Mouse (Mus musculus): ENCODE data around the gene A630001G21Rik.
"Not testable (repeated sequence)": the region's sequence is repeated elsewhere in the genome, so short reads cannot be mapped to it uniquely, and the experiment has no call there.

Gene A630001G21Rik

GRCm38 (mm10) chr1:85778436-85778835 lies at the start of gene A630001G21Rik:
A630001G21Rik (minus strand) TSS chr1:85778643.
- no peak for DNase-seq (ENCODE audit: inconsistent age in 2 of 2, low spot score in 1 of 2)

GRCm38 (mm10) chr1:85827166-85827565 lies 48.7 kb upstream of the A630001G21Rik start:
- no peak for DNase-seq (ENCODE audit: inconsistent age in 2 of 2, low spot score in 1 of 2)

- no peak for DNase-seq (ENCODE audit: inconsistent age in 2 of 2, low spot score in 1 of 2)
These were observed 46.5 kb upstream of the A630001G21Rik start for GRCm38 (mm10) chr1:85824905-85825304.

GRCm38 (mm10) chr1:85822239-85822638 lies 43.8 kb upstream of the A630001G21Rik start:
- no peak for DNase-seq (ENCODE audit: inconsistent age in 2 of 2, low spot score in 1 of 2)

- no peak for DNase-seq (ENCODE audit: inconsistent age in 2 of 2, low spot score in 1 of 2)
These were observed 41.3 kb upstream of the A630001G21Rik start for GRCm38 (mm10) chr1:85819695-85820094.

- DNase-seq (ENCODE audit: inconsistent age in 2 of 2, low spot score in 1 of 2): no peak
These were observed 39.7 kb upstream of the A630001G21Rik start for GRCm38 (mm10) chr1:85818121-85818520.

- DNase-seq (ENCODE audit: inconsistent age in 2 of 2, low spot score in 1 of 2): not testable (repeated sequence)
These were observed 35.8 kb upstream of the A630001G21Rik start for GRCm38 (mm10) chr1:85814213-85814612.

GRCm38 (mm10) chr1:85810787-85811186 lies 32.3 kb upstream of the A630001G21Rik start:
- no peak for DNase-seq (ENCODE audit: inconsistent age in 2 of 2, low spot score in 1 of 2)

- peak in 1 of 2 experiments; percentile 67 for DNase-seq (ENCODE audit: inconsistent age in 2 of 2, low spot score in 1 of 2)
These were observed 31.9 kb upstream of the A630001G21Rik start for GRCm38 (mm10) chr1:85810343-85810742.

GRCm38 (mm10) chr1:85809256-85809655 lies 30.8 kb upstream of the A630001G21Rik start:
- DNase-seq (ENCODE audit: inconsistent age in 2 of 2, low spot score in 1 of 2): no peak

- no peak for DNase-seq (ENCODE audit: inconsistent age in 2 of 2, low spot score in 1 of 2)
These were observed 26.1 kb upstream of the A630001G21Rik start for GRCm38 (mm10) chr1:85804551-85804950.

- no peak for DNase-seq (ENCODE audit: inconsistent age in 2 of 2, low spot score in 1 of 2)
These were observed 24.1 kb upstream of the A630001G21Rik start for GRCm38 (mm10) chr1:85802517-85802916.

GRCm38 (mm10) chr1:85799776-85800175 lies 21.3 kb upstream of the A630001G21Rik start:
- no peak for DNase-seq (ENCODE audit: inconsistent age in 2 of 2, low spot score in 1 of 2)

- DNase-seq (ENCODE audit: inconsistent age in 2 of 2, low spot score in 1 of 2): no peak
These were observed 16.8 kb upstream of the A630001G21Rik start for GRCm38 (mm10) chr1:85795196-85795595.

GRCm38 (mm10) chr1:85794106-85794771 lies 15.8 kb upstream of the A630001G21Rik start:
- peak; percentile 65 to 93 for DNase-seq (ENCODE audit: inconsistent age in 2 of 2, low spot score in 1 of 2)

- DNase-seq (ENCODE audit: inconsistent age in 2 of 2, low spot score in 1 of 2): peak; percentile 92 to 96
These were observed 15.0 kb upstream of the A630001G21Rik start, which contains the start of gene Cab39 for GRCm38 (mm10) chr1:85793208-85794105. Cab39 (plus strand) TSS chr1:85793441.

GRCm38 (mm10) chr1:85791476-85791875 lies 13.0 kb upstream of the A630001G21Rik start:
- no peak for DNase-seq (ENCODE audit: inconsistent age in 2 of 2, low spot score in 1 of 2)

- DNase-seq (ENCODE audit: inconsistent age in 2 of 2, low spot score in 1 of 2): no peak
These were observed 12.1 kb upstream of the A630001G21Rik start for GRCm38 (mm10) chr1:85790565-85790964.

GRCm38 (mm10) chr1:85779428-85780180 lies 1.2 kb upstream of the A630001G21Rik start:
- DNase-seq (ENCODE audit: inconsistent age in 2 of 2, low spot score in 1 of 2): no peak

- peak in 1 of 2 experiments; percentile 59 for DNase-seq (ENCODE audit: inconsistent age in 2 of 2, low spot score in 1 of 2)
These were observed 569 bp upstream of the A630001G21Rik start for GRCm38 (mm10) chr1:85779012-85779411.

GRCm38 (mm10) chr1:85776154-85776553 lies 2.3 kb downstream of the A630001G21Rik start:
- DNase-seq (ENCODE audit: inconsistent age in 2 of 2, low spot score in 1 of 2): no peak
